Mouse (Mus musculus) liver, embryonic 13.5 days (tissue): ENCODE results near the gene Wdr61. TPM values are rescaled to one million over a fixed set of nuclear protein-coding genes. Genes with fewer than 3 reads are reported as not detected.
"Not testable (repeated sequence)": the region's sequence is repeated elsewhere in the genome, so short reads cannot be mapped to it uniquely, and the experiment has no call there.

Source experiments
- ATAC-seq: fragments of 200-750 bp; cut with Nextera tagmentation; 2 replicates; pipeline ENCODE4 v1.8.0; 2017; ENCODE audit warnings: low read depth, mild to moderate bottlenecking, moderate number of reproducible peaks, moderate library complexity
- DNase-seq: peaks from one replicate; pipeline ENCODE4 v3.0.0; 2022
- H3K27ac ChIP-seq: fragments of 300-500 bp; sonication (generic); 2 replicates; pipeline ENCODE4 v1.5.1; 2015; ENCODE audit warnings: moderate library complexity, mild to moderate bottlenecking, inconsistent platforms
- H3K27me3 ChIP-seq: fragments of 300-500 bp; sonication (generic); 2 replicates; pipeline ENCODE4 v1.6.1; 2015; ENCODE audit warnings: mild to moderate bottlenecking, inconsistent platforms
- H3K36me3 ChIP-seq: fragments of 300-500 bp; sonication (generic); 2 replicates; pipeline ENCODE4 v1.6.1; 2015; ENCODE audit warnings: mild to moderate bottlenecking, inconsistent platforms
- H3K4me1 ChIP-seq: fragments of 300-500 bp; sonication (generic); replicated peaks from 2 replicates; pipeline ENCODE4 v1.6.1; 2015; ENCODE audit warnings: inconsistent platforms
- H3K4me2 ChIP-seq: fragments of 300-500 bp; sonication (generic); 2 replicates; pipeline ENCODE4 v1.6.1; 2015; ENCODE audit warnings: inconsistent platforms, mild to moderate bottlenecking, moderate library complexity
- H3K4me3 ChIP-seq: fragments of 300-500 bp; sonication (generic); replicated peaks from 2 replicates; pipeline ENCODE4 v1.5.1; 2015; ENCODE audit warnings: mild to moderate bottlenecking, inconsistent platforms
- H3K9ac ChIP-seq: fragments of 300-500 bp; sonication (generic); 2 replicates; pipeline ENCODE4 v1.6.1; 2015; ENCODE audit warnings: mild to moderate bottlenecking, inconsistent platforms
- H3K9me3 ChIP-seq: fragments of 300-500 bp; sonication (generic); replicated peaks from 2 replicates; pipeline ENCODE4 v1.6.1; 2016; ENCODE audit warnings: inconsistent platforms
- WGBS: fragments of 180-500 bp; shearing (Covaris S2); methylation state at CpG from one replicate; pipeline ENCODE4 v1.1.7; 2015; ENCODE audit not compliant: insufficient replicate concordance; 5-methylcytosine and 5-hydroxymethylcytosine counted together
- polyA plus RNA-seq: library from polyadenylated mRNA; unstranded; fragments of >200 nt; fragmentation: Nextera tagmentation; extraction: Ambion mirVana; gene quantifications from 2 replicates; pipeline ENCODE4 v1.2.1, GENCODE M21; 2015

Gene Wdr61
- polyA plus RNA-seq, 1 experiment from 2014 or later, result 118 TPM

DNA sequence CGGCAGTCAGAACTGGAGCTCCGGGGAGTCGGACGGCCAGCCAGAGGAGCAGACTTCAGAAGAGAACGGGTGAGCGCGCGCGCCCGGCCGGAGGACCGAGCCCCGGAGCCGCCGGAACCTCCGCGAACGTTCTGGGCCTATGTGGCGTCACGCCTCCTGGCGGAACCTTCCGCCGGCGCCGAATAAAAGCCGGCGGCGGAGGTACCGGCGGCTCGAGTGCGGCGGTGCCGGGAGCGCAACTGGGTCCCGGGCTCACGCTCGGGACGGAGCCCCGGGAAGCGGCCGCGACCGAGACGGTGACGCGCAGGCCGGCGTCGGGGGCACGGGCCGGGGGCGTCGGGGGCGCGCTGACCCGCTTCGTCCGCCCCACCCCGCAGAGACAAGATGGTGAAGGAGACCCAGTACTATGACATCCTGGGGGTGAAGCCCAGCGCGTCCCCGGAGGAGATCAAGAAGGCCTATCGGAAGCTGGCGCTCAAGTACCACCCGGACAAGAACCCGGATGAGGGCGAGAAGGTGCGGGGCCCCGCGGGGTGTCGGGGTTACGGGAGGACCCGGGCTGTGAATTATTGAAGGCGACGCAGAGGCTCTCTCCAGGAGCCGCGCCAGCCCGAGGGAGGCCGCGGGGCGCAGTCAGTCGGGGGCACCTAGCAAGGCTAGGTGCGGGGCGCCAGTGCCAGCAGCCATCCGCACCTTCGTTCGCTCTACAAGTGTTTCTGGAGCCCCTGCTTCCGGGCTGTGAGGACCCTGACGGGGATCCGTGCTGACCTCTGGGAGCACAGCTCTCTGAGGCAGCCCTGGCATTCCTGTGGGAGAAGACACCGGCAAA lies 34.8 kb downstream of the Wdr61 start:
- Histone ChIP-seq H3K36me3 (no peaks in the 10 kb centered on the region), H3K4me1 (peaks cover 86% of the 10 kb centered on the region), H3K9me3 (no peaks in the 10 kb centered on the region), H3K4me2 (peak overlapping the region; percentile 90), H3K27ac (peak overlapping the region; percentile 98), H3K4me3 (peak overlapping the region; percentile 88), H3K27me3 (peaks cover 38% of the 10 kb centered on the region), H3K9ac (peak overlapping the region; percentile 98)
- DNase-seq, result peak; percentile 60
- ATAC-seq, result peak; percentile 30
- WGBS, result under 1% methylated on average over 91 of the region's 92 CpGs

DNA sequence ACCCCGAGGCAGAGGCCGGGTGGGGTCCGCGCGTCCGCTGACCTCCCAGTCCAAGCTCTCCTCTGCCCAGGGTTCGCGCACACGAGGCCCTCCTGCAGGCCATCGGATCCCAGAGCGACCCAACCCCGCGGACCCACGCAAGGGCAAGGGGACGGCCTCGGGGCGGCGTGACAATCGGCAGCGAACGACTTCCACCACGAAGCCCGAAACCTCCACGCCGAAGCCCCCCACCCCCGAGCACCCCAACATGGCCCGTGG lies 35.3 kb downstream of the Wdr61 start:
- peak overlapping the region; percentile 90 for H3K4me2 ChIP-seq
- ATAC-seq, result peak; percentile 29

DNA sequence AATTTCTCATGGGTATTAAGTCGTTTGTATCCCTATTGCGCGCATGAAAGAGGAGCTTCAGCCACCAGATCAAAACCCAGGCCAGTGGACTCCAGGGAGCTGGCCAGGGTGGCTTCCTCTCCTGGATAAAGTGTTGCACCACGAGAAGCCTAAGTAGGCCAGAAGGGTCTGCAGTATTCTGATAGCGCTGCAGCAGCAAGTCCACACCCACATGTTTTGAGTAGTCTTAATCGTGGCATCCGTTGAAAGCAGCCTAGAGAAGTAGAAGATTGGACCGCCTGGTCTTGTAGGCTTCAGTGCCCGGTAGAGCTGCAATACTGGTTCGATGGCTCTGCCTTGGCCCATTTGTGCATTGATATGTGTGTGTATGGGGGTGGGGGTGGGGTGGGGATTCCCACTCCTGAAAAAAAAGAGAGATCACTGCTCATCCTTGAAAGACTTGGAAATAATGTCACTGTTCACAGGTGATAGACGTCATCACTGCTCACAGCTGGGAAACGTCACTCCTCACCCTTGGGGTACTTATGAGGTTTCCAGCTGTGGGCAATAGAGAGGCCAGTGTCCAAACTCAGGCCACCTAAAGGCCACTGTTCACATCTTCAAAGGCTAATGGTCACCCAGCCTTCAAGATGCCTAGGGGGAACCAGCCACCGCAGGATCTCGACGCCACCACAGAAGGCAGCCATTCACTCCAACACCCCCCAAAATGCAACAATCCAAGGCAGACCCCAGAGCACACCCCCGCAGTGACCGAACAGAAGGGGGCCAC lies 35.8 kb downstream of the Wdr61 start, which contains the start of gene Dnaja4:
Gene Dnaja4 (plus strand): TSS at position 556 of the 769 bp plus-strand sequence.
- Histone ChIP-seq H3K4me3 (peak within 1 kb of the TSS; percentile 88), H3K27me3 (peaks cover 42% of the 10 kb centered on the region), H3K9me3 (no peaks in the 10 kb centered on the region), H3K4me2 (peak within 1 kb of the TSS; percentile 90), H3K36me3 (no peaks in the 10 kb centered on the region), H3K4me1 (peaks cover 76% of the 10 kb centered on the region), H3K27ac (peak within 1 kb of the TSS; percentile 98), H3K9ac (peak within 1 kb of the TSS; percentile 98)
- WGBS, result 29% methylated on average over 17 of the region's 17 CpGs
- DNase-seq (peak; percentile 79), ATAC-seq (peak; percentile 94)

More for the DNA sequence above, 35.3 kb downstream of the Wdr61 start:
- Histone ChIP-seq H3K27ac (peak overlapping the region; percentile 98), H3K9me3 (no peaks in the 10 kb centered on the region), H3K27me3 (peaks cover 42% of the 10 kb centered on the region), H3K4me3 (peak overlapping the region; percentile 88), H3K36me3 (no peaks in the 10 kb centered on the region), H3K4me1 (peaks cover 81% of the 10 kb centered on the region), H3K9ac (peak overlapping the region; percentile 98)
- WGBS, result 10% methylated on average over 27 of the region's 27 CpGs
- DNase-seq, result no peak

DNA sequence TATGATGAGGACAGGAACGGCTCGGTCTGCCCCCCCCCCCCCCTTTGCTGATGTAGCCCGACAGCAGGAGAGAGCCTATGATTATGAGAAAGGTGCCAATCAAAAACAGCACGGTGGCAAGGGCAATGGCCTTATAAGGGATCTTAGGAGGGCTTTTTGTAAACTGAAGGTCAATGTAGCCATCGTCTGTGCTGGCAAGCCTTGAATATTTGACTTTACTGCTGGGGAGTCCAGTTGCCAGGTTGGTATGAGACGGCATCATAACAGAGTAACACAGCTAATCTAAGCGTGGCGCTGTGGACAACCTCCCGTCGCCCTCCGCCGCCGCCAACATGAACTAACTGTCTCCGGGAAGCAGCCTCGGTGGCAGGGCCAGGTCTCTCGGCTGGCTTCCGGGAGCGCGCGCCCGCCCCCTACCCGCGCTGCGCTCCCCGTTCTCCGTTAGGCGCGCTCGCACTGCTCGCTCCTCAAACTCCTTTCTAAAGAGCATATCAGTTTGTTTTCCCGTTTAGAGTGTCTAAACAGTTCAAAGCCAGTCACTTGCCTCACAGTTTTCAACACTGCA lies 43.0 kb downstream of the Wdr61 start:
- H3K36me3 ChIP-seq, H3K27ac ChIP-seq, H3K9me3 ChIP-seq, DNase-seq: not testable (repeated sequence)
- Histone ChIP-seq H3K9ac (peak overlapping the region; percentile 34; the same call in 1 of the 2 replicates), H3K4me1 (peaks cover 17% of the 10 kb centered on the region), H3K27me3 (peaks cover 51% of the 10 kb centered on the region), H3K4me3 (peak overlapping the region; percentile 40), H3K4me2 (peak overlapping the region; percentile 69)
- peak; percentile 63; the same call in 1 of the 2 replicates for ATAC-seq
- 4% methylated on average over 31 of the region's 31 CpGs for WGBS

DNA sequence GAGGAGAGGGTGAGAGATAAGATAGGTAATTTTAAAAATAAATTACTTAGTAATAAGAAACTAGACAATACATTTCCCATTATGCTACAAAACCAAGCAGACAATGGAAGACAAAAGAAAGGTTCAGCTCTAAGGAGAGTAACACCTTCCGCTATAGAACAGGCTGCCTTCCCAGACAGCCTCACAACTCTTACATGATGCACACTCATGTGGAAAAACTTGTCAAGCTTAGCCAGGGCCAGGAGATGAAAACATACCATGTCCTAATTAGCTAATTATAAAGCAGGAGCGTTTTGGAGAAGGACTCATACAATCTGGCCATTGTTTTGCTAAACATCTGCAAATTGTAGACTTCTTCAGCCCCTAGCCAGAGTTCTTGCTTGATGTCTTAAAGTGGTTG lies 43.6 kb downstream of the Wdr61 start:
- H3K4me3 ChIP-seq, DNase-seq, ATAC-seq, H3K4me2 ChIP-seq, H3K9me3 ChIP-seq, H3K27ac ChIP-seq, H3K9ac ChIP-seq, H3K36me3 ChIP-seq: not testable (repeated sequence)
- 79% methylated on average over 2 of the region's 2 CpGs for WGBS
- peaks cover 46% of the 10 kb centered on the region for H3K27me3 ChIP-seq
- H3K4me1 ChIP-seq, result peaks cover 11% of the 10 kb centered on the region; the same call in 1 of the 2 replicates

- H3K36me3 ChIP-seq, result no peaks in the 10 kb centered on the region
- H3K27me3 ChIP-seq, result peaks cover 38% of the 10 kb centered on the region
Measured at GRCm38 (mm10) chr9:54689446-54689845, 44.9 kb downstream of the Wdr61 start.

GRCm38 (mm10) chr9:54687246-54688236 lies 46.8 kb downstream of the Wdr61 start:
- no peaks in the 10 kb centered on the region for H3K36me3 ChIP-seq
- H3K4me3 ChIP-seq, result no peak overlapping the region
- H3K27ac ChIP-seq, result no peak overlapping the region
- peaks cover 31% of the 10 kb centered on the region for H3K27me3 ChIP-seq
- H3K4me1 ChIP-seq, result peaks cover 9% of the 10 kb centered on the region; the same call in 1 of the 2 replicates
- H3K4me2 ChIP-seq, result no peak overlapping the region
- no peak for ATAC-seq
- no peaks in the 10 kb centered on the region for H3K9me3 ChIP-seq
- no peak for DNase-seq
- WGBS, result 62% methylated on average over 14 of the region's 14 CpGs
- no peak overlapping the region for H3K9ac ChIP-seq

More at GRCm38 (mm10) chr9:54689446-54689845, 44.9 kb downstream of the Wdr61 start:
- Histone ChIP-seq H3K4me1 (peaks cover 9% of the 10 kb centered on the region; the same call in 1 of the 2 replicates), H3K4me3 (no peak overlapping the region), H3K27ac (no peak overlapping the region), H3K9ac (no peak overlapping the region), H3K4me2 (no peak overlapping the region), H3K9me3 (no peaks in the 10 kb centered on the region)
- DNase-seq (no peak), ATAC-seq (no peak)
- 67% methylated on average over 8 of the region's 8 CpGs for WGBS

- H3K4me1 ChIP-seq, result no peaks in the 10 kb centered on the region
- DNase-seq (no peak), ATAC-seq (no peak)
- peaks cover 21% of the 10 kb centered on the region for H3K27me3 ChIP-seq
- H3K9me3 ChIP-seq, result no peaks in the 10 kb centered on the region
- H3K4me3 ChIP-seq, result no peak overlapping the region
- 65% methylated on average over 7 of the region's 7 CpGs for WGBS
- no peak overlapping the region for H3K27ac ChIP-seq
- no peak overlapping the region for H3K9ac ChIP-seq
- H3K36me3 ChIP-seq, result no peaks in the 10 kb centered on the region
- no peak overlapping the region for H3K4me2 ChIP-seq
Measured at GRCm38 (mm10) chr9:54683814-54684605, 50.3 kb downstream of the Wdr61 start.

GRCm38 (mm10) chr9:54682846-54683245 lies 51.5 kb downstream of the Wdr61 start:
- Histone ChIP-seq H3K27me3 (peaks cover 23% of the 10 kb centered on the region), H3K4me2 (no peak overlapping the region), H3K4me1 (no peaks in the 10 kb centered on the region), H3K9ac (no peak overlapping the region), H3K4me3 (no peak overlapping the region), H3K9me3 (no peaks in the 10 kb centered on the region), H3K27ac (no peak overlapping the region), H3K36me3 (no peaks in the 10 kb centered on the region)
- 46% methylated on average over 2 of the region's 4 CpGs for WGBS
- ATAC-seq (no peak), DNase-seq (no peak)

GRCm38 (mm10) chr9:54676531-54676986 lies 57.8 kb downstream of the Wdr61 start:
- H3K36me3 ChIP-seq, result no peaks in the 10 kb centered on the region

More at GRCm38 (mm10) chr9:54676531-54676986, 57.8 kb downstream of the Wdr61 start:
- Histone ChIP-seq H3K4me2 (peak overlapping the region; percentile 67), H3K4me3 (peak overlapping the region; percentile 42), H3K27me3 (peaks cover 21% of the 10 kb centered on the region), H3K4me1 (peaks cover 8% of the 10 kb centered on the region), H3K9ac (peak overlapping the region; percentile 51), H3K27ac (no peak overlapping the region), H3K9me3 (no peaks in the 10 kb centered on the region)
- peak; percentile 54 for DNase-seq
- peak; percentile 58; the same call in 1 of the 2 replicates for ATAC-seq
- WGBS, result 3% methylated on average over 14 of the region's 14 CpGs
